Mouse (Mus musculus): ENCODE results near the gene Trim44. TPM values are rescaled to one million over a fixed set of nuclear protein-coding genes. Genes with fewer than 3 reads are reported as not detected.

The Trim44 gene
- polyA plus RNA-seq, 1 experiment = 37.7 TPM

GRCm38 (mm10) chr2:102290041-102290440, 117.6 kb downstream of the Trim44 start:
- no peak for DNase-seq (ENCODE audit: low read depth)

- no peak for DNase-seq (ENCODE audit: low read depth)
Measured at GRCm38 (mm10) chr2:102288676-102289075, 119.0 kb downstream of the Trim44 start.

- no peak for DNase-seq (ENCODE audit: low read depth)
Measured at GRCm38 (mm10) chr2:102287369-102287768, 120.3 kb downstream of the Trim44 start.

- DNase-seq (ENCODE audit: low read depth) = no peak
Measured at GRCm38 (mm10) chr2:102282081-102282480, 125.5 kb downstream of the Trim44 start.

GRCm38 (mm10) chr2:102279779-102280178, 127.8 kb downstream of the Trim44 start:
- DNase-seq (ENCODE audit: low read depth) = no peak

GRCm38 (mm10) chr2:102277946-102278345, 129.7 kb downstream of the Trim44 start:
- DNase-seq (ENCODE audit: low read depth) = no peak

- no peak for DNase-seq (ENCODE audit: low read depth)
Measured at GRCm38 (mm10) chr2:102273280-102273679, 134.3 kb downstream of the Trim44 start.

- DNase-seq (ENCODE audit: low read depth) = no peak
Measured at GRCm38 (mm10) chr2:102267582-102268339, 139.9 kb downstream of the Trim44 start.

GRCm38 (mm10) chr2:102266911-102267310, 140.7 kb downstream of the Trim44 start:
- DNase-seq (ENCODE audit: low read depth) = no peak

DNA sequence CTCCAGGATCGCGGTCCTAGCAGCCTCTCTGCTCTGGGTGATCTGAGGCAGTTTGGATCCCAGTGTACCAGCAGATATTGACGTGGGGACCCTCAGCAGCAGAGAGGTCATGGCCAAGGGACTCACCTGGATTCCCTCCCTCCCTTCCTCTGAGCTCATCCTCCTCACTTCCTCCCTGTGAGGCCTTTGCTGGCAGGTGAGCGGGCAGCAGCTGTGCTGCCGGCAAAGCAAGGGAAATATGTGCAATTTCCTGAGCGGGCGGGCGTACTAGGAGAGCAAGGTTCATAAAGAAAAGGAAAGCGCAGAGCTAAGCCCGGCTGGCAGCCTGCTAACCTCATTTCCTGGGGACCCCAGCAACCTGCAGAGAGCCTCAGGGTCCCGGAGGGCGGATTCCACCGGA, 148.5 kb downstream of the Trim44 start:
- no peak for DNase-seq (ENCODE audit: low read depth)

GRCm38 (mm10) chr2:102258682-102259081, 148.9 kb downstream of the Trim44 start:
- DNase-seq (ENCODE audit: low read depth) = no peak

- no peak for DNase-seq (ENCODE audit: low read depth)
Measured at GRCm38 (mm10) chr2:102257964-102258605, 149.5 kb downstream of the Trim44 start.

DNA sequence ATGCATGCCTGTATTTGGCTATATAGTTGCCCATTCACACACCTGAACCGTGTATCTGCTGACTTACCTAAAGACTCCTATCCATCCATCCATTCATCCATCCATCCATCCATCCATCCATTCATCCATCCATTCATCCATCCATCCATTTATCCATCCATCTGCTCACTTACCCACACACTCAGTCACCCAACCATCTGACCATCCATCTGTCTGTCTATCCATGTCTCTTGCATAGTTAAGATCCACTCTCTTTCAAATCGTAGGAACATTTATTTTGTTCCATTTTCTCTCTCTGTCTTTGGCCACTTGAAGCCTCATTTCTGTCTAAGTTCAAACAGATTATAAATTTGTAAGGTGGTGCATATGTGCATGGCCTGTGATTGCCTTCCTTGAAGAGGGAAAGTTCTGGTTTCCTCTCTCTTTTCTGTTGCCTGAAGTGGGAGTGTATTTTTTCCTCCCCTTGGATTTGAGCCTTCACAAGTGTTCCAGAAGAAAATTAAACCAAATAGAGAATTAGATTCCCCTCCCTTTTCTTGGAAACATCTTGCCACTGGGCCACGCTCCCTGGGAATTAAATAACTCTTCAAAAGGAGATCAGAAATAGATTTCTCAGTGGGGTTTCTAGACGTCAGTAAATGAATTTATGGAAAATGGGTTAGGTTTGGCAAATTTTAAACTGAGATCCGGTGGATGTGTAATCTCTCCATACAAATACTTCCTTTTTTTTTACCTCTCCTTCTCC, 150.9 kb downstream of the Trim44 start:
- no peak for DNase-seq (ENCODE audit: low read depth)

DNA sequence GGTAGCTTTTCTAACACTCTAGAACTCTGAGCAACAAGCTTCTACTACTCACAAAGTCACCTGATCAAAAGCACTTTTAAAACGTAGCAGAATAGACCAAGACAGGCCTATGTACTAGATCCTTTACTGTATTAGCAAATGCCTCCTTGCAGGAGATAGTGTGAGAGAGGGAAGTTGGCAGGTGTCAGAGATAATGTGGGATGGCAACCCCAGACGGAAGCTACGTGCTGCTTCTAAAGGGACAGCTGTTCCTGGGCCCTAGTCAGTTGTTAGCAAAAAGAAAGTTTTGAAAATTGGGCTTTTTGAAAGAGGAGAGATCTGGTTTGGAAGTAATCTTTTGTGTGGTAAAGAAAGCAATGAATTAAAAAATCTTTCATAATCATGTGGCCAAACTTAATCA, 151.5 kb downstream of the Trim44 start:
- DNase-seq (ENCODE audit: low read depth) = no peak

DNA sequence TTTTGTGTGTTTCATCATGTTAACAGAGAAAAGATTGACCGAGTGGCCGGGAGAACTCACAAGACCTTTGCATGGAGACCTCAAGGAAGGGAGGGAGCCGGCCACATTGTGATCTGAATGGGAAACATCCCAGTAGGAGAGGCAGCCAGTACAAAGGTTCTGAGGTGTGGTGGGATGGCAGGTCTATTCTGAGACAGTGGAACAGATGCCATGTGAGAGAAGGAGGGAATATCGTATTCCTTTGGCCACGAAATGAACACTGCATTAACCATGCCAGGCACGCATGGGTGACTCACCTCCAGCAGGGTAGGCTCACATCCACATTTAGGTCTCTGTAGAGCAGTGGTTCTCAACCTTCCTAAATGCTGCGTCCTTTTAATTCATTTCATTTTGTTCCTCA, 154.4 kb downstream of the Trim44 start:
- no peak for DNase-seq (ENCODE audit: low read depth)

- no peak for DNase-seq (ENCODE audit: low read depth)
Measured at GRCm38 (mm10) chr2:102252651-102253050, 155.0 kb downstream of the Trim44 start.

Other genes starting within 250 kb of the Trim44 start
- 9.8 and 16.0 TPM in 2 replicates for gene Ldlrad3, start 221.4 kb downstream of the Trim44 start, polyA plus RNA-seq (2012; rRNA removed)
- 6.1 and 8.5 TPM in 2 replicates for gene Fjx1, start 44.7 kb upstream of the Trim44 start, polyA plus RNA-seq (2012; rRNA removed)
- 3.6 and 7.6 TPM in 2 replicates for gene Pamr1, start 142.2 kb upstream of the Trim44 start, polyA plus RNA-seq (2012; rRNA removed)